Mouse (Mus musculus) intestine, postnatal 0 days (tissue): ENCODE measurements at regions not wholly inside any gene's neighbourhood (a gene's known extent, or its start where the extent isn't known, plus 50 kb on each side); places are given as distances from the start of the nearest gene placed in this dataset.

Source experiments
- ATAC-seq: fragments of 200-750 bp; cut with Nextera tagmentation; 2 replicates; pipeline ENCODE4 v1.8.0; 2017; ENCODE audit warnings: mild to moderate bottlenecking, moderate TSS enrichment, moderate library complexity
- H3K27ac ChIP-seq: fragments of 300-500 bp; sonication (generic); 2 replicates; pipeline ENCODE4 v1.5.1; 2014; ENCODE audit warnings: mild to moderate bottlenecking, low read depth, low read length, moderate library complexity
- H3K27me3 ChIP-seq: fragments of 300-500 bp; sonication (generic); replicated peaks from 2 replicates; pipeline ENCODE4 v1.6.1; 2014; ENCODE audit warnings: low read length, mixed read lengths; ENCODE audit not compliant: control insufficient read depth, insufficient read depth
- H3K36me3 ChIP-seq: fragments of 300-500 bp; sonication (generic); 2 replicates; pipeline ENCODE4 v1.6.1; 2014; ENCODE audit warnings: mild to moderate bottlenecking, moderate library complexity; ENCODE audit not compliant: control insufficient read depth, insufficient read depth
- H3K4me1 ChIP-seq: fragments of 300-500 bp; sonication (generic); replicated peaks from 2 replicates; pipeline ENCODE4 v1.6.1; 2014; ENCODE audit warnings: antibody characterized with exemption, low read length, mixed read lengths; ENCODE audit not compliant: control insufficient read depth, insufficient read depth
- H3K4me2 ChIP-seq: fragments of 300-500 bp; sonication (generic); replicated peaks from 2 replicates; pipeline ENCODE4 v1.6.1; 2014; ENCODE audit warnings: low read depth, mild to moderate bottlenecking, moderate library complexity
- H3K4me3 ChIP-seq: fragments of 300-500 bp; sonication (generic); 2 replicates; pipeline ENCODE4 v1.5.1; 2014; ENCODE audit warnings: low read depth, low read length
- H3K9ac ChIP-seq: fragments of 300-500 bp; sonication (generic); 2 replicates; pipeline ENCODE4 v1.6.1; 2014; ENCODE audit warnings: mild to moderate bottlenecking, low read depth, low read length
- H3K9me3 ChIP-seq: fragments of 300-500 bp; sonication (generic); 2 replicates; pipeline ENCODE4 v1.6.1; 2016; ENCODE audit warnings: mixed run types; ENCODE audit not compliant: control insufficient read depth
- CTCF ChIP-seq: sonication (generic); IDR thresholded peaks from 2 replicates; pipeline ENCODE4 v1.5.1; 2016; ENCODE audit warnings: low read depth, mild to moderate bottlenecking, control low read depth, antibody characterized with exemption, moderate library complexity
- WGBS: fragments of 180-500 bp; shearing (Covaris S2); extraction: QIAGEN DNeasy Blood & Tissue Kit; methylation state at CpG from one replicate; pipeline ENCODE4 v1.1.7; 2014; 5-methylcytosine and 5-hydroxymethylcytosine counted together

- no peak for ATAC-seq
- Histone ChIP-seq H3K36me3 (no peaks in the 10 kb centered on the region), H3K9ac (no peak overlapping the region), H3K27ac (no peak overlapping the region), H3K9me3 (no peaks in the 10 kb centered on the region), H3K27me3 (no peaks in the 10 kb centered on the region), H3K4me3 (no peak overlapping the region), H3K4me1 (no peaks in the 10 kb centered on the region), H3K4me2 (no peak overlapping the region)
- TF ChIP-seq CTCF = no peak
- WGBS = 76% methylated on average over 1 of the region's 1 CpGs
Measured at GRCm38 (mm10) chr5:148728492-148728891, 175.9 kb upstream of the Ubl3 start.

- peak; percentile 24 for TF ChIP-seq CTCF
- H3K9me3 ChIP-seq = no peaks in the 10 kb centered on the region
- no peaks in the 10 kb centered on the region for H3K36me3 ChIP-seq
- H3K27me3 ChIP-seq = no peaks in the 10 kb centered on the region
- H3K4me2 ChIP-seq = no peak overlapping the region
- 72% methylated on average over 7 of the region's 7 CpGs for WGBS
- no peaks in the 10 kb centered on the region for H3K4me1 ChIP-seq
- H3K9ac ChIP-seq = no peak overlapping the region
- no peak overlapping the region for H3K27ac ChIP-seq
- ATAC-seq = no peak
- H3K4me3 ChIP-seq = no peak overlapping the region
Measured at GRCm38 (mm10) chr5:148726442-148726841, 173.9 kb upstream of the Ubl3 start.

- 65% methylated on average over 6 of the region's 6 CpGs for WGBS
- H3K27me3 ChIP-seq = no peaks in the 10 kb centered on the region
- no peaks in the 10 kb centered on the region for H3K9me3 ChIP-seq
- TF ChIP-seq CTCF = no peak
- H3K9ac ChIP-seq = no peak overlapping the region
- no peak overlapping the region for H3K27ac ChIP-seq
- no peak overlapping the region for H3K4me3 ChIP-seq
- no peaks in the 10 kb centered on the region for H3K36me3 ChIP-seq
- no peaks in the 10 kb centered on the region for H3K4me1 ChIP-seq
- ATAC-seq = no peak
- no peak overlapping the region for H3K4me2 ChIP-seq
Measured at GRCm38 (mm10) chr5:148724470-148724869, 171.9 kb upstream of the Ubl3 start.

GRCm38 (mm10) chr5:148723677-148724227 lies 171.2 kb upstream of the Ubl3 start:
- H3K36me3 ChIP-seq = no peaks in the 10 kb centered on the region
- H3K4me3 ChIP-seq = no peak overlapping the region
- no peak overlapping the region for H3K4me2 ChIP-seq
- H3K9ac ChIP-seq = no peak overlapping the region
- ATAC-seq = no peak
- no peaks in the 10 kb centered on the region for H3K4me1 ChIP-seq
- TF ChIP-seq CTCF = no peak
- no peak overlapping the region for H3K27ac ChIP-seq
- H3K27me3 ChIP-seq = no peaks in the 10 kb centered on the region
- H3K9me3 ChIP-seq = no peaks in the 10 kb centered on the region
- WGBS = 85% methylated on average over 11 of the region's 11 CpGs

- TF ChIP-seq CTCF = no peak
- no peaks in the 10 kb centered on the region; the same call in 1 of the 2 replicates for H3K9me3 ChIP-seq
- 88% methylated on average over 5 of the region's 5 CpGs for WGBS
- H3K27me3 ChIP-seq = no peaks in the 10 kb centered on the region
- H3K27ac ChIP-seq = no peak overlapping the region
- H3K4me1 ChIP-seq = no peaks in the 10 kb centered on the region
- H3K4me2 ChIP-seq = no peak overlapping the region
- no peak for ATAC-seq
- H3K4me3 ChIP-seq = no peak overlapping the region
- no peak overlapping the region for H3K9ac ChIP-seq
- no peaks in the 10 kb centered on the region for H3K36me3 ChIP-seq
Measured at GRCm38 (mm10) chr5:148720604-148721003, 168.0 kb upstream of the Ubl3 start.

GRCm38 (mm10) chr5:148716633-148717032 lies 164.0 kb upstream of the Ubl3 start:
- 87% methylated on average over 6 of the region's 6 CpGs for WGBS
- H3K9ac ChIP-seq = no peak overlapping the region
- H3K36me3 ChIP-seq = no peaks in the 10 kb centered on the region
- H3K4me2 ChIP-seq = no peak overlapping the region
- no peak for ATAC-seq
- no peaks in the 10 kb centered on the region for H3K4me1 ChIP-seq
- no peaks in the 10 kb centered on the region for H3K27me3 ChIP-seq
- no peaks in the 10 kb centered on the region; the same call in 1 of the 2 replicates for H3K9me3 ChIP-seq
- H3K4me3 ChIP-seq = no peak overlapping the region
- TF ChIP-seq CTCF = no peak
- H3K27ac ChIP-seq = no peak overlapping the region
